ENCODE assay signal across 8 mouse cellular contexts in the genomic region with DNA sequence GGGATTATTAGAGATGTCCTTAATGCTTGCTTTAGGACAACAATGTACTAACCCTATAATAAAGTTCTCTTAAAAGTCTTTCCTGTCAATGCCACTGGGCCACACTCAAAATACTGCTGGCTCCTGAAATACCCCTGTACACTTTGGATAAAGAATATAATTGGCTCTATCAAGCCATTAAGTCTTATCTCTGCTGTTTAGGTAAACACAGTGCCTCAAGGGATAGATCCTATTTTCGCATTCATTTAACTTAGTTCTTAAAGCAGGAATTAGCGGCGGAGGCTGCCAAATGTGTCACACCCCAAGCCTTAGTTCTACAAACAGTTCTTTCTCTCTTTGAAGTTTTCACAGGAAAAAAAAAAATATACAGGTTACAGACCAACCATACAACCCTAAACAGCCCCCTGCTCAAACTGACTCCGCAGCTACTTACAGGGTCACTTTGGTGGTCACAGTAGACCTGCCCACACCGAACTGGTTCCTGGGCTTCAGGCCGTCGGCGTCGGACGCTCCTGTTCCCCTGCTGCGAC.
A peak's percentile ranks its signal among the peaks of the same experiment; 100 is the strongest.
DNase-seq lines count a peak whose midpoint lies in the region; ATAC-seq and TF ChIP-seq lines count a peak whose summit lies in the region.

No protein-coding gene starts in this region.

- ATAC-seq in heart, postnatal 0 days (ENCODE audit: insufficient read depth, low read depth): no peak
- no peak for ATAC-seq in hindbrain, embryonic 13.5 days (ENCODE audit: low FRiP score)
- no peak for ATAC-seq in midbrain, embryonic 12.5 days (ENCODE audit: low FRiP score, low read depth)

- WGBS in heart, postnatal 0 days: 4% methylated on average over 11 of the region's 11 CpGs
- 3% methylated on average over 11 of the region's 11 CpGs for WGBS in hindbrain, embryonic 13.5 days
- 3% methylated on average over 11 of the region's 11 CpGs for WGBS in midbrain, embryonic 12.5 days

- TF ChIP-seq CTCF in heart, postnatal 0 days (IDR thresholded peaks at IDR 0.05; ENCODE audit: low read depth): no peak

- no peaks in the 10 kb centered on the region for H3K9me3 ChIP-seq in heart, postnatal 0 days (replicated peaks; ENCODE audit: control insufficient read depth, low read length)
- H3K9me3 ChIP-seq in hindbrain, embryonic 13.5 days: no peaks in the 10 kb centered on the region
- no peaks in the 10 kb centered on the region for H3K9me3 ChIP-seq in midbrain, embryonic 12.5 days

- H3K4me2 ChIP-seq in heart, postnatal 0 days (ENCODE audit: low read depth, low read length): peak overlapping the region; percentile 82
- H3K4me2 ChIP-seq in hindbrain, embryonic 13.5 days: peak overlapping the region; percentile 69
- peak overlapping the region; percentile 61 for H3K4me2 ChIP-seq in midbrain, embryonic 12.5 days (replicated peaks)

- H3K9ac ChIP-seq in heart, postnatal 0 days (replicated peaks; ENCODE audit: low read depth, low read length): peak overlapping the region; percentile 47
- peak overlapping the region; percentile 56; the same call in 1 of the 2 replicates for H3K9ac ChIP-seq in hindbrain, embryonic 13.5 days
- peak overlapping the region; percentile 32; the same call in 1 of the 2 replicates for H3K9ac ChIP-seq in midbrain, embryonic 12.5 days (replicated peaks)

- DNase-seq in heart, postnatal 0 days (ENCODE audit: low spot score): no peak
- no peak for DNase-seq in heart, postnatal 25 days (ENCODE audit: low spot score)
- DNase-seq in Muller cell, postnatal 12 days (ENCODE audit: inconsistent ontology term): peak; percentile 15
- DNase-seq in left cerebral cortex, postnatal 10 days (ENCODE audit: extremely low spot score in 1 of 2, low spot score in 2 of 2): no peak
- DNase-seq in gastrocnemius, postnatal 10 days: no peak
- no peak for DNase-seq in ovary, postnatal 14 days (ENCODE audit: low spot score)

- H3K27me3 ChIP-seq in heart, postnatal 0 days (ENCODE audit: control insufficient read depth, insufficient read depth, low read length): peaks cover 77% of the 10 kb centered on the region
- peaks cover 85% of the 10 kb centered on the region for H3K27me3 ChIP-seq in hindbrain, embryonic 13.5 days
- H3K27me3 ChIP-seq in midbrain, embryonic 12.5 days: peaks cover 76% of the 10 kb centered on the region

- H3K27ac ChIP-seq in heart, postnatal 0 days (ENCODE audit: low read depth): no peak overlapping the region
- no peak overlapping the region for H3K27ac ChIP-seq in hindbrain, embryonic 13.5 days
- no peak overlapping the region for H3K27ac ChIP-seq in midbrain, embryonic 12.5 days (replicated peaks)

- intact Hi-C loops in heart, postnatal 25 days (cut with DNase I): loop anchor here (2.0 to 10.0 kb wide), 3 partner anchors 46 to 262 kb away; partner anchors contain the start of gene Atg5
- intact Hi-C loops in left cerebral cortex, postnatal 10 days (cut with DNase I): no loop called here

- no peaks in the 10 kb centered on the region for H3K36me3 ChIP-seq in heart, postnatal 0 days (replicated peaks; ENCODE audit: control insufficient read depth, insufficient read depth, low read length)
- no peaks in the 10 kb centered on the region for H3K36me3 ChIP-seq in hindbrain, embryonic 13.5 days
- H3K36me3 ChIP-seq in midbrain, embryonic 12.5 days: no peaks in the 10 kb centered on the region

- peak overlapping the region; percentile 87 for H3K4me3 ChIP-seq in heart, postnatal 0 days (ENCODE audit: low read depth, low read length)
- peak overlapping the region; percentile 50 for H3K4me3 ChIP-seq in hindbrain, embryonic 13.5 days
- H3K4me3 ChIP-seq in midbrain, embryonic 12.5 days: peak overlapping the region; percentile 52

- TF ChIP-seq EP300 in heart, postnatal 0 days (IDR thresholded peaks at IDR 0.05; ENCODE audit: low read depth): no peak

- H3K4me1 ChIP-seq in heart, postnatal 0 days (ENCODE audit: control insufficient read depth, insufficient read depth): no peaks in the 10 kb centered on the region; the same call in 1 of the 2 replicates
- peaks cover 27% of the 10 kb centered on the region for H3K4me1 ChIP-seq in hindbrain, embryonic 13.5 days (replicated peaks)
- H3K4me1 ChIP-seq in midbrain, embryonic 12.5 days: peaks cover 26% of the 10 kb centered on the region
